Mouse (Mus musculus): ENCODE measurements around the gene Dirc2.

GRCm38 (mm10) chr16:35685027-35685426, 84.1 kb downstream of the Dirc2 start:
- no peak for TF ChIP-seq POLR2A (IDR thresholded peaks at IDR 0.05; ENCODE audit: borderline replicate concordance, extremely low read depth, insufficient read depth, insufficient read length, poor library complexity, severe bottlenecking)
- TF ChIP-seq CTCF (IDR thresholded peaks at IDR 0.05; ENCODE audit: borderline replicate concordance, extremely low read depth, insufficient read depth, insufficient read length): no peak

All from brain, embryonic 14.5 days (tissue).